Mouse (Mus musculus): ENCODE results near the gene Cyp4f39.

GRCm38 (mm10) chr17:32402779-32403157 is 49.8 kb upstream of the Cyp4f39 start:
- TF ChIP-seq CTCF (IDR thresholded peaks at IDR 0.05; ENCODE audit: borderline replicate concordance, extremely low read depth, insufficient read depth, insufficient read length) (no peak), POLR2A (IDR thresholded peaks at IDR 0.05; ENCODE audit: borderline replicate concordance, extremely low read depth, insufficient read depth, insufficient read length, poor library complexity, severe bottlenecking) (no peak)

Measured in brain, embryonic 14.5 days (tissue).